ENCODE assay signal across 17 mouse cellular contexts in the genomic region with DNA sequence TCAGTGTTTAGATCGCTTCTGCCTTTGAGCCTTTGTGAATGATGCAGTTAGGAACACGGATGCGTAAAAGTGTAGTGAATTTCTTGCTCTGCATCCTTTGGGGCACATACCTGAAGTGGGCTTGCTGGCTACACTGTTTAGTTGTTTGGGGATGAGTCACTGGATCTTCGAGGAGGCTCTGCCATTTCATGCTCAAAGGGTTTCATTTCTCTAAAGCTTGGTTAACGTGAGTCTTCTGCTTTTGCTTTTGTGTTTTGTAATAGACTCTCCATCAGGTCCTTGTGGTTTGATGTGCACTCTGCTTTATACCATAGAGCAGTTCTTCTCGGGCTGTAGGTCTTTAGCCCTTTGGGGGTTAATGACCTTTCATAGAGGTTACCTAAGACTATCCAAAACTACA. TPM values are rescaled to one million over a fixed set of nuclear protein-coding genes. Genes with fewer than 3 reads are reported as not detected.
A peak's percentile ranks its signal among the peaks of the same experiment; 100 is the strongest.
DNase-seq lines count a peak whose midpoint lies in the region; ATAC-seq lines count a peak whose summit lies in the region.
"Had no signal": no experiment of that assay in that cellular context is flagged by ENCODE, and none has a peak within 500 bp of the region (broad histone marks: within the 10 kb centered on the region; RNA-seq: fewer than 3 reads in every experiment).

No protein-coding gene starts in this region.

- peak; percentile 93 for ATAC-seq in granulocyte monocyte progenitor cell, adult 5-6 weeks (replicated peaks; ENCODE audit: poor library complexity, severe bottlenecking)
- ATAC-seq in monocyte, adult 5-6 weeks (replicated peaks; ENCODE audit: insufficient number of reproducible peaks, low FRiP score, low TSS enrichment, poor library complexity, severe bottlenecking), result peak; percentile 69
- no peak for ATAC-seq in erythroblast, adult 5-6 weeks (replicated peaks; ENCODE audit: low FRiP score, poor library complexity, severe bottlenecking)
- ATAC-seq: forebrain, embryonic 13.5 days; intestine, embryonic 15.5 days had no signal

- peak; percentile 45 for DNase-seq in heart, adult 11 months
- no peak for DNase-seq in heart, adult 8-10 months (ENCODE audit: low spot score)
- DNase-seq in NIH3T3 (ENCODE audit: low read depth), result peak; percentile 8
- DNase-seq in kidney, adult 9 months, result no peak
- no peak for DNase-seq in frontal cortex, postnatal 14 days (ENCODE audit: low spot score in 2 of 2)
- DNase-seq: adrenal gland, adult 8-10 months; adrenal gland, postnatal 36 days; cerebellum, adult 11 months; cerebellum, adult 8-10 months; cerebellum, postnatal 25 days; heart, postnatal 10 days; kidney, adult 18-20 months had no signal

RNA-seq across cellular contexts. Expression of gene Dglucy, which starts 12.6 kb away (rescaled TPM):
- 10 to 100 TPM; 62.3 to 89.3 (median 69.4) TPM for total RNA-seq in heart, adult 8-10 months (2022)
- 16.4 and 29.8 TPM in 2 replicates for total RNA-seq in granulocyte monocyte progenitor cell, adult 5-6 weeks (2014; fragmentation: Nextera tagmentation)
- total RNA-seq in granulocyte monocyte progenitor cell, adult 5-6 weeks (2017), result 14.1 and 23.2 TPM in 2 replicates
- 14.6 to 22.5 TPM (median 22.4 TPM) in 3 replicates for total RNA-seq in monocyte, adult 5-6 weeks (2017)
- total RNA-seq in erythroblast, adult 5-6 weeks (2015; ENCODE audit: low replicate concordance), result 6.1 and 7.7 TPM in 2 replicates
- total RNA-seq in erythroblast, adult 5-6 weeks (2017; ENCODE audit: low replicate concordance), result 1.1 and 11.8 TPM in 2 replicates

Comparison
In these comparisons a context has a peak if more than half of its experiments do, and no peak if none do; other contexts are left out.
1. DNase-seq: peak in heart, adult 11 months (single experiment) and NIH3T3 (single experiment); none in heart, adult 8-10 months (single experiment), kidney, adult 9 months (single experiment) and frontal cortex, postnatal 14 days (0 of 2).